Mouse (Mus musculus): Measurements from ENCODE around the gene Hs3st1.

DNA sequence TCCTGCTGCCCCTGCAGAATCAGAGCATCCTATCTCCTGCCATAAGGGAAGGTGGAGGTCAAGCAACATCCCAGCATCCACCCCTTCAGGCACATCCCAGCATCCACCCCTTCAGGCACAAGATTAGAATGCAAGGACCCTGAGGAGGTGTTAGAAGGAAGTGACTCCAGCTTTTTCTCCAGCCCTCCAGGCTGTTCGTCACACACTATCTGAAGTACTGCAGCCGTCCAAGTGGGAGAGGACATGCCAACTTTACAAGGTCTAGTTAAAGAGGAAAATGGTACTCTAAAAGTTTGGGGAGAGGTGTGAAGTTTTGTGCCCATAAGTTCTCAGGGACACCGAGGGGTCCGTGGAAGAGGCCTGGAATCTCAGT lies 131.1 kb downstream of the Hs3st1 start:
- TF ChIP-seq CTCF (IDR thresholded peaks at IDR 0.05; ENCODE audit: low read depth) (no peak), EP300 (IDR thresholded peaks at IDR 0.05; ENCODE audit: low read depth) (no peak)
